Mouse (Mus musculus) kidney, adult 9 months (tissue): ENCODE measurements at regions not wholly inside any gene's neighbourhood (a gene's known extent, or its start where the extent isn't known, plus 50 kb on each side); places are given as distances from the start of the nearest gene placed in this dataset.

Source experiments
- DNase-seq: peaks from one replicate; pipeline ENCODE4 v3.0.0; 2022

GRCm38 (mm10) chr16:82133955-82134665 lies 694.1 kb upstream of the Gm21833 start:
- no peak for DNase-seq

GRCm38 (mm10) chr16:82135255-82135654 lies 692.9 kb upstream of the Gm21833 start:
- no peak for DNase-seq

- DNase-seq: no peak
Measured at GRCm38 (mm10) chr16:82182797-82183196, 645.4 kb upstream of the Gm21833 start.

GRCm38 (mm10) chr16:82232916-82233315 lies 595.3 kb upstream of the Gm21833 start:
- no peak for DNase-seq

- DNase-seq: peak; percentile 40
Measured at GRCm38 (mm10) chr16:82243851-82244250, 584.3 kb upstream of the Gm21833 start.
